Mouse (Mus musculus): Measurements from ENCODE around the gene Lrpap1. TPM values are rescaled to one million over a fixed set of nuclear protein-coding genes. Genes with fewer than 3 reads are reported as not detected.

The Lrpap1 gene
- polyA plus RNA-seq, 1 experiment from 2014 or later = 47.7 TPM

- H3K4me2 ChIP-seq (replicated peaks; ENCODE audit: low read depth) = no peak overlapping the region
- no peaks in the 10 kb centered on the region for H3K36me3 ChIP-seq (ENCODE audit: control insufficient read depth, insufficient read depth)
- no peaks in the 10 kb centered on the region for H3K9me3 ChIP-seq (ENCODE audit: control insufficient read depth)
- no peak overlapping the region for H3K27ac ChIP-seq (ENCODE audit: low read depth, low read length)
- H3K27me3 ChIP-seq (replicated peaks; ENCODE audit: control insufficient read depth, insufficient read depth, low read length) = no peaks in the 10 kb centered on the region
- no peak for TF ChIP-seq CTCF (IDR thresholded peaks at IDR 0.05; ENCODE audit: low read depth)
- H3K9ac ChIP-seq (ENCODE audit: low read depth, low read length) = no peak overlapping the region
- ATAC-seq = no peak
- 72% methylated on average over 13 of the region's 13 CpGs for WGBS
- H3K4me1 ChIP-seq (replicated peaks; ENCODE audit: control insufficient read depth, insufficient read depth, low read length) = no peaks in the 10 kb centered on the region
- no peak overlapping the region for H3K4me3 ChIP-seq (ENCODE audit: low read depth, low read length)
Observed at GRCm38 (mm10) chr5:35137510-35138182, 32.1 kb upstream of the Lrpap1 start.

- ATAC-seq = no peak
Observed at GRCm38 (mm10) chr5:35135903-35136302, 30.3 kb upstream of the Lrpap1 start.

GRCm38 (mm10) chr5:35134286-35134685 lies 28.7 kb upstream of the Lrpap1 start:
- H3K9ac ChIP-seq (ENCODE audit: low read depth, low read length) = no peak overlapping the region
- ATAC-seq = no peak
- 71% methylated on average over 3 of the region's 3 CpGs for WGBS
- H3K36me3 ChIP-seq (ENCODE audit: control insufficient read depth, insufficient read depth) = no peaks in the 10 kb centered on the region
- TF ChIP-seq CTCF (IDR thresholded peaks at IDR 0.05; ENCODE audit: low read depth) = no peak
- no peak overlapping the region for H3K4me3 ChIP-seq (ENCODE audit: low read depth, low read length)
- no peak overlapping the region for H3K27ac ChIP-seq (ENCODE audit: low read depth, low read length)
- H3K27me3 ChIP-seq (replicated peaks; ENCODE audit: control insufficient read depth, insufficient read depth, low read length) = no peaks in the 10 kb centered on the region
- H3K9me3 ChIP-seq (ENCODE audit: control insufficient read depth) = no peaks in the 10 kb centered on the region
- H3K4me2 ChIP-seq (replicated peaks; ENCODE audit: low read depth) = no peak overlapping the region
- no peaks in the 10 kb centered on the region for H3K4me1 ChIP-seq (replicated peaks; ENCODE audit: control insufficient read depth, insufficient read depth, low read length)

More at GRCm38 (mm10) chr5:35135903-35136302, 30.3 kb upstream of the Lrpap1 start:
- no peaks in the 10 kb centered on the region for H3K36me3 ChIP-seq (ENCODE audit: control insufficient read depth, insufficient read depth)
- 49% methylated on average over 5 of the region's 5 CpGs for WGBS
- H3K4me2 ChIP-seq (replicated peaks; ENCODE audit: low read depth) = no peak overlapping the region
- no peak overlapping the region for H3K9ac ChIP-seq (ENCODE audit: low read depth, low read length)
- H3K27ac ChIP-seq (ENCODE audit: low read depth, low read length) = no peak overlapping the region
- no peaks in the 10 kb centered on the region for H3K9me3 ChIP-seq (ENCODE audit: control insufficient read depth)
- H3K4me3 ChIP-seq (ENCODE audit: low read depth, low read length) = no peak overlapping the region
- no peaks in the 10 kb centered on the region for H3K4me1 ChIP-seq (replicated peaks; ENCODE audit: control insufficient read depth, insufficient read depth, low read length)
- no peaks in the 10 kb centered on the region for H3K27me3 ChIP-seq (replicated peaks; ENCODE audit: control insufficient read depth, insufficient read depth, low read length)
- no peak for TF ChIP-seq CTCF (IDR thresholded peaks at IDR 0.05; ENCODE audit: low read depth)

GRCm38 (mm10) chr5:35133468-35133867 lies 27.9 kb upstream of the Lrpap1 start:
- Histone ChIP-seq H3K4me1 (replicated peaks; ENCODE audit: control insufficient read depth, insufficient read depth, low read length) (no peaks in the 10 kb centered on the region), H3K4me3 (ENCODE audit: low read depth, low read length) (no peak overlapping the region), H3K9me3 (ENCODE audit: control insufficient read depth) (no peaks in the 10 kb centered on the region), H3K27me3 (replicated peaks; ENCODE audit: control insufficient read depth, insufficient read depth, low read length) (no peaks in the 10 kb centered on the region), H3K9ac (ENCODE audit: low read depth, low read length) (no peak overlapping the region), H3K27ac (ENCODE audit: low read depth, low read length) (no peak overlapping the region), H3K36me3 (ENCODE audit: control insufficient read depth, insufficient read depth) (no peaks in the 10 kb centered on the region), H3K4me2 (replicated peaks; ENCODE audit: low read depth) (no peak overlapping the region)
- TF ChIP-seq CTCF (IDR thresholded peaks at IDR 0.05; ENCODE audit: low read depth) = no peak
- 82% methylated on average over 4 of the region's 4 CpGs for WGBS
- ATAC-seq = no peak

GRCm38 (mm10) chr5:35132278-35132980 lies 26.9 kb upstream of the Lrpap1 start:
- Histone ChIP-seq H3K27me3 (replicated peaks; ENCODE audit: control insufficient read depth, insufficient read depth, low read length) (no peaks in the 10 kb centered on the region), H3K9ac (ENCODE audit: low read depth, low read length) (no peak overlapping the region), H3K4me3 (ENCODE audit: low read depth, low read length) (no peak overlapping the region), H3K36me3 (ENCODE audit: control insufficient read depth, insufficient read depth) (no peaks in the 10 kb centered on the region), H3K4me1 (replicated peaks; ENCODE audit: control insufficient read depth, insufficient read depth, low read length) (no peaks in the 10 kb centered on the region), H3K9me3 (ENCODE audit: control insufficient read depth) (no peaks in the 10 kb centered on the region), H3K27ac (ENCODE audit: low read depth, low read length) (no peak overlapping the region), H3K4me2 (replicated peaks; ENCODE audit: low read depth) (no peak overlapping the region)
- WGBS = 91% methylated on average over 9 of the region's 9 CpGs
- no peak for TF ChIP-seq CTCF (IDR thresholded peaks at IDR 0.05; ENCODE audit: low read depth)
- ATAC-seq = no peak

- WGBS = 11% methylated on average over 7 of the region's 7 CpGs
- no peak for ATAC-seq
- no peak overlapping the region for H3K4me3 ChIP-seq (ENCODE audit: low read depth, low read length)
- H3K4me1 ChIP-seq (replicated peaks; ENCODE audit: control insufficient read depth, insufficient read depth, low read length) = no peaks in the 10 kb centered on the region
- H3K9me3 ChIP-seq (ENCODE audit: control insufficient read depth) = no peaks in the 10 kb centered on the region
- no peaks in the 10 kb centered on the region for H3K36me3 ChIP-seq (ENCODE audit: control insufficient read depth, insufficient read depth)
- no peak overlapping the region for H3K9ac ChIP-seq (ENCODE audit: low read depth, low read length)
- H3K27me3 ChIP-seq (replicated peaks; ENCODE audit: control insufficient read depth, insufficient read depth, low read length) = no peaks in the 10 kb centered on the region
- no peak overlapping the region for H3K4me2 ChIP-seq (replicated peaks; ENCODE audit: low read depth)
- TF ChIP-seq CTCF (IDR thresholded peaks at IDR 0.05; ENCODE audit: low read depth) = peak; percentile 88
- no peak overlapping the region for H3K27ac ChIP-seq (ENCODE audit: low read depth, low read length)
Observed at GRCm38 (mm10) chr5:35131773-35132172, 26.2 kb upstream of the Lrpap1 start.
